Mouse (Mus musculus): ENCODE data around the gene Kat14. TPM values are rescaled to one million over a fixed set of nuclear protein-coding genes. Genes with fewer than 3 reads are reported as not detected.

Gene Kat14
- polyA plus RNA-seq, 1 experiment from 2014 or later = 36.9 TPM

GRCm38 (mm10) chr2:144429171-144429570, 60.4 kb downstream of the Kat14 start:
- H3K36me3 ChIP-seq (ENCODE audit: control insufficient read depth, insufficient read depth, low read length) = no peaks in the 10 kb centered on the region
- 71% methylated on average over 7 of the region's 7 CpGs for WGBS
- H3K4me2 ChIP-seq (ENCODE audit: low read depth, low read length) = no peak overlapping the region
- H3K4me1 ChIP-seq (replicated peaks; ENCODE audit: control insufficient read depth, insufficient read depth, low read length) = no peaks in the 10 kb centered on the region
- H3K9ac ChIP-seq (ENCODE audit: low read length) = no peak overlapping the region
- no peak overlapping the region for H3K4me3 ChIP-seq (ENCODE audit: low read length)
- H3K27ac ChIP-seq (ENCODE audit: low read length) = no peak overlapping the region
- H3K27me3 ChIP-seq (ENCODE audit: control insufficient read depth, insufficient read depth, low read depth, low read length) = no peaks in the 10 kb centered on the region
- no peak for ATAC-seq (ENCODE audit: low read depth)
- no peaks in the 10 kb centered on the region for H3K9me3 ChIP-seq (ENCODE audit: control insufficient read depth, low read length)

DNA sequence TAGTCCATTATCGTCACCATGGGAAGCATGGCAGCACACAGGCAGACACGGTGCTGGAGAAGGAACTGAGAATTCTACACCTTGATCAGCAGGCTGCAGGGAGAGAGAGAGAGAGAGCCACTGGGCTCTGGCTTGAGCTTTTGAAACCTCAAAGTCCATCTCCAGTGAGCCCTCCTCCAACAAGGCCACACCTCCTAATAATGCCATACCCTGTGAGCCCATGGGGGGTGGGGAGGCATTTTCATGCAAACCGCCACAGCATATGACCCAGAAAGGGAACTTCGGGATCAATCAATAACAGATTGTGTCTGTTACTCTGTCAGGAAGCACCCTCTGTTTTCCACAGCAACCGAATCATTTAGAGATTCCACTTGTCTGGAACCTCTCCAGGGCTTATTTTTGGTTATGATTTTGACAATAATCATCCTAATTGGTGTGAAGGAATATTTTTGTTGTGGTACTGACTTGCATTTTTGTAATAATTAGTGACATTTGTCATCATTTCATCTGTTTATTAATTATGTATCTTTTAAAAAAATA, 62.6 kb downstream of the Kat14 start:
- no peak overlapping the region for H3K4me2 ChIP-seq (ENCODE audit: low read depth, low read length)
- H3K9me3 ChIP-seq (ENCODE audit: control insufficient read depth, low read length) = no peaks in the 10 kb centered on the region
- no peak overlapping the region for H3K27ac ChIP-seq (ENCODE audit: low read length)
- no peaks in the 10 kb centered on the region for H3K27me3 ChIP-seq (ENCODE audit: control insufficient read depth, insufficient read depth, low read depth, low read length)
- H3K4me3 ChIP-seq (ENCODE audit: low read length) = no peak overlapping the region
- no peaks in the 10 kb centered on the region for H3K36me3 ChIP-seq (ENCODE audit: control insufficient read depth, insufficient read depth, low read length)
- WGBS = 74% methylated on average over 5 of the region's 5 CpGs
- no peaks in the 10 kb centered on the region for H3K4me1 ChIP-seq (replicated peaks; ENCODE audit: control insufficient read depth, insufficient read depth, low read length)
- no peak overlapping the region for H3K9ac ChIP-seq (ENCODE audit: low read length)
- ATAC-seq (ENCODE audit: low read depth) = no peak

DNA sequence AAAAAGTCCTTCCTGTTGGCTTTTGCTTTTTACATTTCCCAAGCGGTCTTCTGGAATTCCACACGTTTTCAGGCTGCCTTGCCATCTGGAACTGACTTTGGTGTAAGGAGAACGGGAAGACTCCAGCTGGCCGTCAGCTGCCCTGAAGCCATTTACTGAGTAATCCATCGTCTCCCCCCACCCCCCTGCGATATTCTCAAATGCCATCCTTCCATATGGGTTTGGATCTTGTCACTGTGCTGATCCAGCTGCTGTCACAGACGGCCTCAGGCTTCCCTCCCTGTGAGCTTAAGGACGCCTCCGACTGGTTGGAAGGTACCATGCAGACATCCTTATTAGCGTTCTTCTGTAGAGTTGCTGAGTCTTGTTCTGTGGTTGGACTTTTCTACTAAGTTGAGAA, 66.9 kb downstream of the Kat14 start:
- H3K9ac ChIP-seq (ENCODE audit: low read length) = no peak overlapping the region
- no peaks in the 10 kb centered on the region for H3K4me1 ChIP-seq (replicated peaks; ENCODE audit: control insufficient read depth, insufficient read depth, low read length)
- no peaks in the 10 kb centered on the region for H3K36me3 ChIP-seq (ENCODE audit: control insufficient read depth, insufficient read depth, low read length)
- H3K27me3 ChIP-seq (ENCODE audit: control insufficient read depth, insufficient read depth, low read depth, low read length) = no peaks in the 10 kb centered on the region
- H3K9me3 ChIP-seq (ENCODE audit: control insufficient read depth, low read length) = no peaks in the 10 kb centered on the region
- 66% methylated on average over 10 of the region's 10 CpGs for WGBS
- ATAC-seq (ENCODE audit: low read depth) = no peak
- H3K27ac ChIP-seq (ENCODE audit: low read length) = no peak overlapping the region
- H3K4me2 ChIP-seq (ENCODE audit: low read depth, low read length) = no peak overlapping the region
- H3K4me3 ChIP-seq (ENCODE audit: low read length) = no peak overlapping the region

GRCm38 (mm10) chr2:144438424-144438823, 69.6 kb downstream of the Kat14 start:
- no peak overlapping the region for H3K9ac ChIP-seq (ENCODE audit: low read length)
- no peaks in the 10 kb centered on the region for H3K9me3 ChIP-seq (ENCODE audit: control insufficient read depth, low read length)
- no peak overlapping the region for H3K4me2 ChIP-seq (ENCODE audit: low read depth, low read length)
- H3K36me3 ChIP-seq (ENCODE audit: control insufficient read depth, insufficient read depth, low read length) = no peaks in the 10 kb centered on the region
- WGBS = 55% methylated on average over 4 of the region's 4 CpGs
- H3K4me1 ChIP-seq (replicated peaks; ENCODE audit: control insufficient read depth, insufficient read depth, low read length) = no peaks in the 10 kb centered on the region
- H3K27ac ChIP-seq (ENCODE audit: low read length) = no peak overlapping the region
- H3K27me3 ChIP-seq (ENCODE audit: control insufficient read depth, insufficient read depth, low read depth, low read length) = no peaks in the 10 kb centered on the region
- no peak for ATAC-seq (ENCODE audit: low read depth)
- H3K4me3 ChIP-seq (ENCODE audit: low read length) = no peak overlapping the region

DNA sequence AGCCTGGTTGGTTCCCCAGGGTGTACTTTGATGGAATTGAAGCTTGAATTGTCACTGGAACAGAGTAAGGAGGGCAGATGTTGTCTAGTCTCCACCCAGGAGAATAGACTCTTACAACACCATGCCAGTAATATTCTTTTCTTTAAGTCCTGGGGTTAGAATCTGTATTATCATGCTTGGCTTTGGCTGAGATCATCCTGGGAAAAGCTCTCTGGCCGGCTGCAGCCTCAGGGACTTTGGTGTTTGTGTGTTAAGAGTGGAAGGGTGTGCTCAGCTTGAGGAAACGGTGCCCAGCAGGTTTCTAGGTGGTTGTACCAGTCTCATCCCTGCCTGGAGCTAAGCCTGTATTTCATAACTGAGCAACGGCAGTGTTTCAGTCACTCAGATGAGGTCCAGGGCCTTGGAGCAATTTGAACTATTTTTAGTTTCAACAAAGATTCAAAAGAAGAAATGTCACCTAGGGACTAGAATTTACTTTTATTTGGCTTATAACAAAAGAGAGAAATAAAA, 70.5 kb downstream of the Kat14 start:
- Histone ChIP-seq H3K27me3 (ENCODE audit: control insufficient read depth, insufficient read depth, low read depth, low read length) (no peaks in the 10 kb centered on the region), H3K27ac (ENCODE audit: low read length) (no peak overlapping the region), H3K4me1 (replicated peaks; ENCODE audit: control insufficient read depth, insufficient read depth, low read length) (no peaks in the 10 kb centered on the region), H3K9ac (ENCODE audit: low read length) (no peak overlapping the region), H3K36me3 (ENCODE audit: control insufficient read depth, insufficient read depth, low read length) (no peaks in the 10 kb centered on the region), H3K4me2 (ENCODE audit: low read depth, low read length) (no peak overlapping the region), H3K9me3 (ENCODE audit: control insufficient read depth, low read length) (no peaks in the 10 kb centered on the region), H3K4me3 (ENCODE audit: low read length) (no peak overlapping the region)
- ATAC-seq (ENCODE audit: low read depth) = no peak
- 66% methylated on average over 3 of the region's 3 CpGs for WGBS

- H3K4me2 ChIP-seq (ENCODE audit: low read depth, low read length) = no peak overlapping the region
- no peaks in the 10 kb centered on the region for H3K4me1 ChIP-seq (replicated peaks; ENCODE audit: control insufficient read depth, insufficient read depth, low read length)
- WGBS = 63% methylated on average over 11 of the region's 11 CpGs
- H3K4me3 ChIP-seq (ENCODE audit: low read length) = no peak overlapping the region
- H3K36me3 ChIP-seq (ENCODE audit: control insufficient read depth, insufficient read depth, low read length) = no peaks in the 10 kb centered on the region
- no peak overlapping the region for H3K27ac ChIP-seq (ENCODE audit: low read length)
- H3K9ac ChIP-seq (ENCODE audit: low read length) = no peak overlapping the region
- H3K9me3 ChIP-seq (ENCODE audit: control insufficient read depth, low read length) = no peaks in the 10 kb centered on the region
- H3K27me3 ChIP-seq (ENCODE audit: control insufficient read depth, insufficient read depth, low read depth, low read length) = no peaks in the 10 kb centered on the region
- ATAC-seq (ENCODE audit: low read depth) = peak; percentile 34; the same call in 1 of the 2 replicates
Measured at GRCm38 (mm10) chr2:144441386-144441915, 72.7 kb downstream of the Kat14 start.

DNA sequence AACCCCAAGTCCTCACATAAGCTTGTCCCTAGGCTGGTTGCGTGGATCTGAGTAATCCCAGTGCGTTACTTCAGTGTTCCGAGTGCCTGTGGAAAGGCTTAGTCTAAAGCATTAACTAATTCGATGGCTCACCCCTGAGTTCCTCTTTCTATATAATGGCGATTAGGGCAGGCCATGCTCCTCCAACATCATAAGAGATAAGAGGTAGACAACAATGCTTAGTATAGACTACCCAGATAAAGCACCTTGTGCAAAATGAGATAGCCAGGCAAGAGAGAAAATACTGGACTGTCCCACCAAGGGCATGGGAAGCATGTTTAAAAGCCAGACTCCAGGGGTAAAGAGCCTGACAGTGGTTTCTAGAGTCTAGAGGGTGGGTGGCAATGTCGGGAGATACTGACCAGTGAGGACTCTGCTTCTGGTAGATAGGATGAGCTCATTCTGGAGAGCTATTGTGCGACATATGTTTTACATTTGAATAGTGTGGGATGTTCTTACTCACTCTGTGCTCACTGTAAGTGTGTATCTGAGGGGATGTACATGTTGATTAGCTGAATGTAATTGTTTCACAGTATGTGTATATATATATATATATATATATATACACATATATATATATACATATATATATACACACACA, 77.7 kb downstream of the Kat14 start:
- no peaks in the 10 kb centered on the region for H3K27me3 ChIP-seq (ENCODE audit: control insufficient read depth, insufficient read depth, low read depth, low read length)
- H3K9me3 ChIP-seq (ENCODE audit: control insufficient read depth, low read length) = no peaks in the 10 kb centered on the region
- no peak overlapping the region for H3K27ac ChIP-seq (ENCODE audit: low read length)
- no peak overlapping the region for H3K4me2 ChIP-seq (ENCODE audit: low read depth, low read length)
- H3K4me1 ChIP-seq (replicated peaks; ENCODE audit: control insufficient read depth, insufficient read depth, low read length) = no peaks in the 10 kb centered on the region
- H3K9ac ChIP-seq (ENCODE audit: low read length) = no peak overlapping the region
- WGBS = 79% methylated on average over 7 of the region's 7 CpGs
- no peak overlapping the region for H3K4me3 ChIP-seq (ENCODE audit: low read length)
- ATAC-seq (ENCODE audit: low read depth) = no peak
- no peaks in the 10 kb centered on the region for H3K36me3 ChIP-seq (ENCODE audit: control insufficient read depth, insufficient read depth, low read length)

GRCm38 (mm10) chr2:144450378-144450777, 81.6 kb downstream of the Kat14 start:
- Histone ChIP-seq H3K9ac (ENCODE audit: low read length) (no peak overlapping the region), H3K27me3 (ENCODE audit: control insufficient read depth, insufficient read depth, low read depth, low read length) (no peaks in the 10 kb centered on the region; the same call in 1 of the 2 replicates), H3K27ac (ENCODE audit: low read length) (no peak overlapping the region), H3K9me3 (ENCODE audit: control insufficient read depth, low read length) (no peaks in the 10 kb centered on the region), H3K4me1 (replicated peaks; ENCODE audit: control insufficient read depth, insufficient read depth, low read length) (no peaks in the 10 kb centered on the region), H3K4me3 (ENCODE audit: low read length) (no peak overlapping the region), H3K4me2 (ENCODE audit: low read depth, low read length) (no peak overlapping the region), H3K36me3 (ENCODE audit: control insufficient read depth, insufficient read depth, low read length) (no peaks in the 10 kb centered on the region)
- 60% methylated on average over 2 of the region's 2 CpGs for WGBS
- ATAC-seq (ENCODE audit: low read depth) = no peak

DNA sequence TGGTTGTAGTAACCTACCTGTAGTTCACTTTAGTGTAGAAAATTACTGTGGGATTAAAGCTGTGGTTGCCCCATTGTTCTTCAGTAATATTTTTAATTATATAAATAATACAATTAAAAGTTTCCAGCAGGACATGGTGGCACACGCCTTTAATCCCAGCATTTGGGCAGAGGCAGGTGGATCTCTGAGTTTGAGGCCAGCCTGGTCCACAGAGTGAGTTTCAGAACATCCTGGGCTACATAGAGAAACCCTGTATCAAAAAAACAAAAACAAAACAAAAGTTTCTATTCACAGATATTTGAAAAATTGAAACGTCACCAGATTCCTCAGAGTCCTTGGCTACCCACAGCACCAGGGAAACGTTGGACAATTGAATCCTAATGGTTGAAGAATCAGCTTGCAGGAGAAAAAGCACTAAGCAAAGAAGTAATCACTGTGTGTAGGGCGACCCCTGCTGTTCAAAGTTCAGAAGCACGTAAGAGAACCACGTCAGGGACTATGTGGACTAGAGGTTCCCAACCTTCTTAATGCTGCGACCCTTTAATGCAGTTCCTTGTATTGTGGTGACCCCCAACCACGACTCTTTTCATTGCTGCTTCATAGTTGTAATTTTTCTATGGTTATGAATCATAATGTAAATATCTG, 83.7 kb downstream of the Kat14 start:
- no peaks in the 10 kb centered on the region for H3K4me1 ChIP-seq (replicated peaks; ENCODE audit: control insufficient read depth, insufficient read depth, low read length)
- no peak overlapping the region for H3K4me2 ChIP-seq (ENCODE audit: low read depth, low read length)
- H3K9ac ChIP-seq (ENCODE audit: low read length) = no peak overlapping the region
- H3K4me3 ChIP-seq (ENCODE audit: low read length) = no peak overlapping the region
- no peak overlapping the region for H3K27ac ChIP-seq (ENCODE audit: low read length)
- no peaks in the 10 kb centered on the region for H3K9me3 ChIP-seq (ENCODE audit: control insufficient read depth, low read length)
- H3K27me3 ChIP-seq (ENCODE audit: control insufficient read depth, insufficient read depth, low read depth, low read length) = no peaks in the 10 kb centered on the region; the same call in 1 of the 2 replicates
- 13% methylated on average over 8 of the region's 8 CpGs for WGBS
- ATAC-seq (ENCODE audit: low read depth) = peak; percentile 56; the same call in 1 of the 2 replicates
- no peaks in the 10 kb centered on the region for H3K36me3 ChIP-seq (ENCODE audit: control insufficient read depth, insufficient read depth, low read length)

All from lung, embryonic 16.5 days (tissue).